Mouse (Mus musculus) CH12.LX (cell line): ENCODE data around the gene Speg.

ENCODE experiments used
- CTCF ChIP-seq, 2 experiments: IDR thresholded peaks in 1 of 2; conservative IDR thresholded peaks in 1 of 2; 2 replicates each; pipeline ENCODE4 v1.5.1; 2011 to 2012; ENCODE audit warnings: low read depth in 2 of 2, low read length in 2 of 2, improper control_type of control experiment in 1 of 2, inconsistent platforms in 1 of 2, mild to moderate bottlenecking in 1 of 2, moderate library complexity in 1 of 2
- EP300 ChIP-seq: IDR thresholded peaks from 2 replicates; pipeline ENCODE4 v1.6.1; 2011; ENCODE audit warnings: low read length, improper control_type of control experiment
- ETS1 ChIP-seq: conservative IDR thresholded peaks from 2 replicates; pipeline ENCODE4 v1.6.1; 2012; ENCODE audit warnings: low read depth, mild to moderate bottlenecking, inconsistent platforms, low read length, improper control_type of control experiment, moderate library complexity
- HCFC1 ChIP-seq: IDR thresholded peaks from 2 replicates; pipeline ENCODE4 v1.6.1; 2012; ENCODE audit warnings: low read depth, mild to moderate bottlenecking, inconsistent platforms, low read length, improper control_type of control experiment
- MAFK ChIP-seq: IDR thresholded peaks from 2 replicates; pipeline ENCODE4 v1.6.1; 2011; ENCODE audit warnings: low read length, improper control_type of control experiment; ENCODE audit not compliant: insufficient replicate concordance
- MAX ChIP-seq: IDR thresholded peaks from 2 replicates; pipeline ENCODE4 v1.6.1; 2011; ENCODE audit warnings: low read length, improper control_type of control experiment
- POLR2A ChIP-seq: IDR thresholded peaks from 2 replicates; pipeline ENCODE4 v1.6.1; 2011; ENCODE audit warnings: low read depth, mild to moderate bottlenecking, improper control_type of control experiment, low read length
- TCF12 ChIP-seq: IDR thresholded peaks from 2 replicates; pipeline ENCODE4 v1.6.1; 2014; ENCODE audit warnings: low read depth, mild to moderate bottlenecking, inconsistent platforms, low read length, improper control_type of control experiment
- USF1 ChIP-seq: IDR thresholded peaks from 2 replicates; pipeline ENCODE4 v1.6.1; 2014; ENCODE audit warnings: low read depth, mild to moderate bottlenecking, inconsistent platforms, low read length, improper control_type of control experiment
- ZC3H11A ChIP-seq: IDR thresholded peaks from 2 replicates; pipeline ENCODE4 v1.6.1; 2012; ENCODE audit warnings: low read depth, mild to moderate bottlenecking, inconsistent platforms, low read length, improper control_type of control experiment

DNA sequence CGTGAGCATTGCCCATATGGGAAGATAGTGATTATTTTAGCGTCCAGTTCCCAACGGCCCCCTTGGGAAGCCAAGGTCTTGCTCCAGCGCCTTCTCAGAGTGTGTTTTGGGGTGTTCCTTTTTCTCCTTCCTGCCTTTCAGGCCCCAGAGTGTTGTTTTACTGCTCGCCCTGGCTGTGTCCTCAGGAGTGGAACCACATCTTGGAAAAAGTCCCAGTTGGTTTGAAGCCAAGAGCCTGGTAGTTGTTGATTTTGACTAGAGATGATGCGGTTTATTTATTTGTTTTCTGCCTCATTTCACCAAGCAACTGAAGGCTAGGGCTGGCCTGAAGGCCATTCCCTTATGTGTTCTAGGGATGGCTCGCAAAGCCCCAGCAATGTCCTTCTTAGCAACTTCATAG is 17.8 kb upstream of the Speg start:
- TF ChIP-seq CTCF (conservative IDR thresholded peaks at IDR 0.05 in 1 of 2, IDR thresholded peaks at IDR 0.05 in 1 of 2; ENCODE audit: low read depth in 2 of 2, low read length in 2 of 2) (no peak), HCFC1 (no peak), ZC3H11A (no peak), MAX (no peak), USF1 (no peak), ETS1 (no peak), POLR2A (no peak), EP300 (no peak), TCF12 (no peak), MAFK (no peak)
